Mouse (Mus musculus) hindbrain, embryonic 11.5 days (tissue): ENCODE results near the gene Atp13a3. TPM values are rescaled to one million over a fixed set of nuclear protein-coding genes. Genes with fewer than 3 reads are reported as not detected.

Experiments used
- ATAC-seq: fragments of 200-750 bp; cut with Nextera tagmentation; 2 replicates; pipeline ENCODE4 v1.8.0; 2017; ENCODE audit warnings: mild to moderate bottlenecking, moderate TSS enrichment, moderate library complexity; ENCODE audit not compliant: low FRiP score
- DNase-seq: peaks from one replicate; pipeline ENCODE4 v3.0.0-alpha.2; 2015; ENCODE audit warnings: low spot score
- H3K27ac ChIP-seq: fragments of 300-500 bp; sonication (generic); 2 replicates; pipeline ENCODE4 v1.5.1; 2014; ENCODE audit warnings: mild to moderate bottlenecking, low read depth, low read length
- H3K27me3 ChIP-seq: fragments of 300-500 bp; sonication (generic); 2 replicates; pipeline ENCODE4 v1.6.1; 2014; ENCODE audit warnings: mild to moderate bottlenecking, low read length, moderate library complexity, mixed read lengths; ENCODE audit not compliant: control insufficient read depth, insufficient read depth
- H3K36me3 ChIP-seq: fragments of 300-500 bp; sonication (generic); 2 replicates; pipeline ENCODE4 v1.6.1; 2014; ENCODE audit warnings: mild to moderate bottlenecking, low read length, moderate library complexity, mixed read lengths; ENCODE audit not compliant: control insufficient read depth, insufficient read depth
- H3K4me1 ChIP-seq: fragments of 300-500 bp; sonication (generic); replicated peaks from 2 replicates; pipeline ENCODE4 v1.6.1; 2014; ENCODE audit warnings: low read length, mixed read lengths; ENCODE audit not compliant: control insufficient read depth, insufficient read depth
- H3K4me2 ChIP-seq: fragments of 300-500 bp; sonication (generic); replicated peaks from 2 replicates; pipeline ENCODE4 v1.6.1; 2014; ENCODE audit warnings: mild to moderate bottlenecking, low read depth, low read length
- H3K4me3 ChIP-seq: fragments of 300-500 bp; sonication (generic); 2 replicates; pipeline ENCODE4 v1.5.1; 2014; ENCODE audit warnings: low read depth, low read length
- H3K9ac ChIP-seq: fragments of 300-500 bp; sonication (generic); 2 replicates; pipeline ENCODE4 v1.6.1; 2014; ENCODE audit warnings: low read depth, low read length
- H3K9me3 ChIP-seq: fragments of 300-500 bp; sonication (generic); 2 replicates; pipeline ENCODE4 v1.6.1; 2016; ENCODE audit warnings: low read length; ENCODE audit not compliant: control insufficient read depth
- WGBS: fragments of 180-500 bp; shearing (Covaris S2); extraction: QIAGEN DNeasy Blood & Tissue Kit; methylation state at CpG from one replicate; pipeline ENCODE4 v1.1.7; 2014; 5-methylcytosine and 5-hydroxymethylcytosine counted together
- polyA plus RNA-seq: library from polyadenylated mRNA; unstranded; fragments of >200 nt; fragmentation: Nextera tagmentation; extraction: Ambion mirVana; gene quantifications from 2 replicates; pipeline ENCODE4 v1.2.1, GENCODE M21; 2014

Atp13a3 gene
- polyA plus RNA-seq, 1 experiment from 2014 or later, result 10.3 TPM

DNA sequence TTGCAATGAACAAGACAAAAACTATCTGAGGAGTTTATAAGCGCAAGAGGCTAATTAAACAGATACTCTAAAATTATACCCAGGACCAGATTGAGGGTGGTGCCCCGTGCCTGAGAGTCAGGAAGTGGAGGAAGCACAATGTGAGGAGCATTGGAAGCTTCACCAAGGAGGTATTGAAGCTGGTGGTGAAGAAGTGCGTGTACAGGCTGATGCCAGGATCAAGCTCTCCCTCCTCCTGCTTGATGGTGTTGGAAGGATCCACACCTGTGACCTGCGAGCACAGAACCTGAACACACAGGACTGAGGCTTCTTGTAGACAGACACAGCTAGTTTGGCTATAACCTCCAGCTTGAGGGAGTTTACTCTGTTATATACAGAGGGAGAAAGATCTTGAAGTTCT lies 99.7 kb downstream of the Atp13a3 start:
- WGBS, result 89% methylated on average over 4 of the region's 4 CpGs
- Histone ChIP-seq H3K27me3 (peaks cover 41% of the 10 kb centered on the region), H3K27ac (no peak overlapping the region), H3K36me3 (no peaks in the 10 kb centered on the region), H3K4me2 (no peak overlapping the region), H3K4me3 (no peak overlapping the region), H3K9me3 (no peaks in the 10 kb centered on the region), H3K4me1 (peaks cover 15% of the 10 kb centered on the region), H3K9ac (no peak overlapping the region)
- DNase-seq, result no peak
- no peak for ATAC-seq

DNA sequence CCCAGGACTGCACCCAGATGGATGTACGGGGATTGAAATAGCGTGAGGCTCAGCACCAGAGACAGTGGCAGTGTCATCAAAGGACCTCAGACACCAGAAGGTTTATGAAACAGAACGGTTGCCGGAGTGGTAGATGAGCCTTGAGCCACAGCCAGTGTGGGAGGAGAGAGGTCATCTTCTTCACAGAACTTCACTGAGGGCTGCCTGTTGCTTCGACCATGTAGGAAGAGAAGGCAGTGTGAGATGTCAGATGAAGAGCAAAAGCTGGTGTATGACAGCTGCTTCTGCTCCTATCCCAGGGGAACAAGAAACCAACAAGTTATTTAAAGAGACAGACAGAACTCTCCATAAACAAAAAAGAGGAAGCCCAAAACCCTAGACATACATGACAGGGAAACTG lies 101.5 kb downstream of the Atp13a3 start:
- WGBS, result 81% methylated on average over 5 of the region's 5 CpGs
- Histone ChIP-seq H3K9ac (no peak overlapping the region), H3K9me3 (no peaks in the 10 kb centered on the region), H3K4me2 (no peak overlapping the region), H3K4me3 (no peak overlapping the region), H3K4me1 (peaks cover 11% of the 10 kb centered on the region), H3K27me3 (peaks cover 26% of the 10 kb centered on the region), H3K27ac (no peak overlapping the region), H3K36me3 (no peaks in the 10 kb centered on the region)
- no peak for ATAC-seq
- DNase-seq, result no peak

GRCm38 (mm10) chr16:30303411-30303810 lies 102.4 kb downstream of the Atp13a3 start:
- 84% methylated on average over 2 of the region's 2 CpGs for WGBS
- Histone ChIP-seq H3K4me3 (no peak overlapping the region), H3K9ac (no peak overlapping the region), H3K27me3 (peaks cover 19% of the 10 kb centered on the region), H3K27ac (no peak overlapping the region), H3K36me3 (no peaks in the 10 kb centered on the region), H3K4me2 (no peak overlapping the region), H3K9me3 (no peaks in the 10 kb centered on the region), H3K4me1 (peaks cover 6% of the 10 kb centered on the region)
- DNase-seq (no peak), ATAC-seq (no peak)

GRCm38 (mm10) chr16:30302686-30303085 lies 103.1 kb downstream of the Atp13a3 start:
- no peaks in the 10 kb centered on the region; the same call in 1 of the 2 replicates for H3K4me1 ChIP-seq
- no peak overlapping the region for H3K4me2 ChIP-seq
- H3K4me3 ChIP-seq, result no peak overlapping the region
- H3K36me3 ChIP-seq, result no peaks in the 10 kb centered on the region
- peaks cover 12% of the 10 kb centered on the region for H3K27me3 ChIP-seq
- ATAC-seq, result no peak
- WGBS, result 84% methylated on average over 6 of the region's 6 CpGs
- H3K9ac ChIP-seq, result no peak overlapping the region
- no peak overlapping the region for H3K27ac ChIP-seq
- no peaks in the 10 kb centered on the region for H3K9me3 ChIP-seq
- DNase-seq, result no peak

- Histone ChIP-seq H3K4me2 (no peak overlapping the region), H3K9me3 (no peaks in the 10 kb centered on the region), H3K9ac (no peak overlapping the region), H3K4me1 (no peaks in the 10 kb centered on the region), H3K27ac (no peak overlapping the region), H3K4me3 (no peak overlapping the region), H3K27me3 (no peaks in the 10 kb centered on the region), H3K36me3 (no peaks in the 10 kb centered on the region)
- no peak for ATAC-seq
- WGBS, result 76% methylated on average over 10 of the region's 10 CpGs
- no peak for DNase-seq
Observed at GRCm38 (mm10) chr16:30299711-30300277, 106.0 kb downstream of the Atp13a3 start.

- no peak overlapping the region for H3K9ac ChIP-seq
- H3K4me2 ChIP-seq, result no peak overlapping the region
- no peaks in the 10 kb centered on the region for H3K27me3 ChIP-seq
- H3K27ac ChIP-seq, result no peak overlapping the region
- no peak for ATAC-seq
- H3K9me3 ChIP-seq, result no peaks in the 10 kb centered on the region
- no peaks in the 10 kb centered on the region for H3K4me1 ChIP-seq
- DNase-seq, result no peak
- no peak overlapping the region for H3K4me3 ChIP-seq
- 91% methylated on average over 7 of the region's 7 CpGs for WGBS
- H3K36me3 ChIP-seq, result no peaks in the 10 kb centered on the region
Observed at GRCm38 (mm10) chr16:30297450-30297849, 108.3 kb downstream of the Atp13a3 start.

GRCm38 (mm10) chr16:30296601-30297275 lies 109.0 kb downstream of the Atp13a3 start:
- Histone ChIP-seq H3K4me3 (no peak overlapping the region), H3K4me2 (no peak overlapping the region), H3K27ac (no peak overlapping the region), H3K9me3 (no peaks in the 10 kb centered on the region), H3K4me1 (no peaks in the 10 kb centered on the region), H3K27me3 (no peaks in the 10 kb centered on the region), H3K9ac (no peak overlapping the region), H3K36me3 (no peaks in the 10 kb centered on the region)
- 88% methylated on average over 11 of the region's 11 CpGs for WGBS
- no peak for DNase-seq
- ATAC-seq, result no peak

DNA sequence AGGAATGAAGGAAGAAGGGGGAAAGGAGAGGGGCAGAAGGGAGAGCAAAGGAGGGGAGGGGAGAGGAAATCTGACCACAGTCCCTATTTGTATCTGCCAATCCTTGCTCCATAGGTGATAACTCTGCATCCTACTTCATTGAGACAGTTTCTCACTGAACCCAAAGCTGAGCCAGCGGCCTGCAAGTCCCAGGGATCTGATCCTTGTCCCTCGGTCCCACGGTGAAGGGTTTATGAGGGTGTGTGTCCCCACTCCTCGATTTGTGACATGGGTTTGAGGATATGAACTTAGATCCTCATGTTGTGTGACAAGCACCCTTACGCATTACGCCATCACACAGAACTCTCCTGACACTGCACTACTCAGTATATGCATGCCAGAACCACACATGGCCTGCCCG lies 110.7 kb downstream of the Atp13a3 start:
- 91% methylated on average over 7 of the region's 7 CpGs for WGBS
- Histone ChIP-seq H3K36me3 (no peaks in the 10 kb centered on the region), H3K27me3 (no peaks in the 10 kb centered on the region), H3K4me3 (no peak overlapping the region), H3K9ac (no peak overlapping the region), H3K4me2 (no peak overlapping the region), H3K27ac (no peak overlapping the region), H3K4me1 (no peaks in the 10 kb centered on the region), H3K9me3 (no peaks in the 10 kb centered on the region)
- DNase-seq (no peak), ATAC-seq (no peak)

DNA sequence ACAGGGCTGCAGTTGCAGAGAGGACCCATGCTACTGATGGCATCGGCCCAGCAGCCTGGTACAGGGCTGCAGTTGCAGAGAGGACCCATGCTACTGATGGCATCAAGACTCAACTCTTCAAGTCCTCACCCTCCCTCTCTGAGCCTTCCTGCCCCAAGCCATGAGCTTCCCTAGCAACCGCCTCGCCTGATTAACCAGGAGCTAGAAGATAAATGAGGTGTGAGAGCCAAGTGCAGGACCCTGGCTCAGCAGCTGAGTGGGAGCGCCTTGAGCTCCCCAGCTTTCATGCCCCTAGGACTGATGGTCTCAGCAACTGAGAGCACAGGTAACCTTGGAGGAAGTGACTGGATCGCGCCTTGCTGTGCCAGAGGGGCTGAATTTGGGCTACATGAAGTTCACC lies 115.3 kb downstream of the Atp13a3 start:
- Histone ChIP-seq H3K4me3 (no peak overlapping the region), H3K27ac (no peak overlapping the region), H3K36me3 (no peaks in the 10 kb centered on the region), H3K9me3 (no peaks in the 10 kb centered on the region), H3K9ac (no peak overlapping the region), H3K27me3 (no peaks in the 10 kb centered on the region), H3K4me2 (no peak overlapping the region), H3K4me1 (no peaks in the 10 kb centered on the region)
- ATAC-seq (no peak), DNase-seq (no peak)
- WGBS, result 75% methylated on average over 6 of the region's 6 CpGs
